Mouse (Mus musculus): Measurements from ENCODE around the gene Sucnr1. TPM values are rescaled to one million over a fixed set of nuclear protein-coding genes. Genes with fewer than 3 reads are reported as not detected.
A peak's percentile ranks its signal among the peaks of the same experiment; 100 is the strongest.

Gene Sucnr1
- polyA plus RNA-seq, 2 experiments: 0.11 TPM; not detected in 1

GRCm38 (mm10) chr3:60111135-60111710, 29.6 kb downstream of the Sucnr1 start:
- no peak overlapping the region for H3K27ac ChIP-seq
- no peak for ATAC-seq (ENCODE audit: insufficient read depth)

GRCm38 (mm10) chr3:60111889-60112646, 30.4 kb downstream of the Sucnr1 start:
- Histone ChIP-seq H3K4me2 (ENCODE audit: low read depth) (no peak overlapping the region), H3K4me1 (replicated peaks; ENCODE audit: control insufficient read depth in 2 of 2, insufficient read depth in 2 of 2, low read length in 1 of 2) (no peaks in the 10 kb centered on the region), H3K9me3 (ENCODE audit: control insufficient read depth, low read length) (no peaks in the 10 kb centered on the region), H3K4me3 (ENCODE audit: insufficient read depth in 1 of 2, low read depth in 2 of 2, low read length in 2 of 2) (no peak overlapping the region), H3K9ac (replicated peaks) (no peak overlapping the region), H3K27me3 (ENCODE audit: control insufficient read depth, insufficient read depth, low read length) (no peaks in the 10 kb centered on the region), H3K27ac (no peak overlapping the region), H3K36me3 (replicated peaks; ENCODE audit: control insufficient read depth, insufficient read depth, low read depth) (no peaks in the 10 kb centered on the region)
- TF ChIP-seq EP300 (IDR thresholded peaks at IDR 0.05; ENCODE audit: low read depth) (no peak), CTCF (IDR thresholded peaks at IDR 0.05; ENCODE audit: low read depth) (peak; percentile 52; the same call in 1 of the 2 replicates)
- peak in 1 of 3 experiments; percentile 7 for DNase-seq (ENCODE audit: low read depth in 3 of 3, low spot score in 3 of 3)
- WGBS (ENCODE audit: insufficient replicate concordance): 62% methylated on average over 6 of the region's 6 CpGs
- no peak for ATAC-seq (ENCODE audit: insufficient read depth)

More at GRCm38 (mm10) chr3:60111135-60111710, 29.6 kb downstream of the Sucnr1 start:
- H3K9me3 ChIP-seq (ENCODE audit: control insufficient read depth, low read length): no peaks in the 10 kb centered on the region
- WGBS (ENCODE audit: insufficient replicate concordance): 63% methylated on average over 4 of the region's 4 CpGs
- H3K4me2 ChIP-seq (ENCODE audit: low read depth): no peak overlapping the region
- DNase-seq (ENCODE audit: low read depth in 3 of 3, low spot score in 3 of 3): no peak
- H3K4me3 ChIP-seq (ENCODE audit: insufficient read depth in 1 of 2, low read depth in 2 of 2, low read length in 2 of 2): no peak overlapping the region
- no peak overlapping the region for H3K9ac ChIP-seq (replicated peaks)
- H3K36me3 ChIP-seq (replicated peaks; ENCODE audit: control insufficient read depth, insufficient read depth, low read depth): no peaks in the 10 kb centered on the region
- no peaks in the 10 kb centered on the region for H3K27me3 ChIP-seq (ENCODE audit: control insufficient read depth, insufficient read depth, low read length)
- TF ChIP-seq CTCF (IDR thresholded peaks at IDR 0.05; ENCODE audit: low read depth): no peak
- no peak for TF ChIP-seq EP300 (IDR thresholded peaks at IDR 0.05; ENCODE audit: low read depth)
- H3K4me1 ChIP-seq (replicated peaks; ENCODE audit: control insufficient read depth in 2 of 2, insufficient read depth in 2 of 2, low read length in 1 of 2): no peaks in the 10 kb centered on the region

- Histone ChIP-seq H3K9ac (replicated peaks) (no peak overlapping the region), H3K4me3 (ENCODE audit: insufficient read depth in 1 of 2, low read depth in 2 of 2, low read length in 2 of 2) (no peak overlapping the region), H3K4me1 (replicated peaks; ENCODE audit: control insufficient read depth in 2 of 2, insufficient read depth in 2 of 2, low read length in 1 of 2) (no peaks in the 10 kb centered on the region), H3K36me3 (replicated peaks; ENCODE audit: control insufficient read depth, insufficient read depth, low read depth) (no peaks in the 10 kb centered on the region), H3K27me3 (ENCODE audit: control insufficient read depth, insufficient read depth, low read length) (no peaks in the 10 kb centered on the region), H3K9me3 (ENCODE audit: control insufficient read depth, low read length) (no peaks in the 10 kb centered on the region), H3K27ac (no peak overlapping the region), H3K4me2 (ENCODE audit: low read depth) (no peak overlapping the region)
- WGBS (ENCODE audit: insufficient replicate concordance): 28% methylated on average over 2 of the region's 2 CpGs
- no peak for DNase-seq (ENCODE audit: low read depth in 3 of 3, low spot score in 3 of 3)
- no peak for ATAC-seq (ENCODE audit: insufficient read depth)
- TF ChIP-seq CTCF (IDR thresholded peaks at IDR 0.05; ENCODE audit: low read depth) (no peak), EP300 (IDR thresholded peaks at IDR 0.05; ENCODE audit: low read depth) (no peak)
These were observed 32.9 kb downstream of the Sucnr1 start for GRCm38 (mm10) chr3:60114571-60114970.

GRCm38 (mm10) chr3:60121449-60121848, 39.8 kb downstream of the Sucnr1 start:
- Histone ChIP-seq H3K4me1 (replicated peaks; ENCODE audit: control insufficient read depth in 2 of 2, insufficient read depth in 2 of 2, low read length in 1 of 2) (no peaks in the 10 kb centered on the region), H3K27ac (no peak overlapping the region), H3K27me3 (ENCODE audit: control insufficient read depth, insufficient read depth, low read length) (no peaks in the 10 kb centered on the region), H3K4me3 (ENCODE audit: insufficient read depth in 1 of 2, low read depth in 2 of 2, low read length in 2 of 2) (no peak overlapping the region), H3K36me3 (replicated peaks; ENCODE audit: control insufficient read depth, insufficient read depth, low read depth) (no peaks in the 10 kb centered on the region), H3K9ac (replicated peaks) (no peak overlapping the region), H3K4me2 (ENCODE audit: low read depth) (no peak overlapping the region), H3K9me3 (ENCODE audit: control insufficient read depth, low read length) (no peaks in the 10 kb centered on the region)
- TF ChIP-seq CTCF (IDR thresholded peaks at IDR 0.05; ENCODE audit: low read depth) (no peak), EP300 (IDR thresholded peaks at IDR 0.05; ENCODE audit: low read depth) (no peak)
- ATAC-seq (ENCODE audit: insufficient read depth) (no peak), DNase-seq (ENCODE audit: low read depth in 3 of 3, low spot score in 3 of 3) (no peak)
- WGBS (ENCODE audit: insufficient replicate concordance): 49% methylated on average over 3 of the region's 3 CpGs

Measured in liver, embryonic 14.5 days (tissue).